Mouse (Mus musculus) bone marrow, adult 2 months (tissue): ENCODE results near the gene Klhl21. TPM values are rescaled to one million over a fixed set of nuclear protein-coding genes. Genes with fewer than 3 reads are reported as not detected.
A peak's percentile ranks its signal among the peaks of the same experiment; 100 is the strongest.

Experiments
- H3K27ac ChIP-seq: fragments of 200-500 bp; 2 replicates; pipeline ENCODE4 v1.5.1; 2012; ENCODE audit warnings: low read depth, mild to moderate bottlenecking, control low read depth, inconsistent platforms, low read length; ENCODE audit not compliant: control insufficient read depth, poor library complexity, insufficient read depth
- H3K4me1 ChIP-seq: fragments of 200-500 bp; 2 replicates; pipeline ENCODE4 v1.6.1; 2011; ENCODE audit warnings: low read length; ENCODE audit not compliant: control insufficient read depth, insufficient read depth
- H3K4me3 ChIP-seq: fragments of 200-500 bp; replicated peaks from 2 replicates; pipeline ENCODE3; 2011; ENCODE audit warnings: mild to moderate bottlenecking, low read depth, low read length, control low read depth; ENCODE audit not compliant: control insufficient read depth
- CTCF ChIP-seq: fragments of 200-500 bp; IDR thresholded peaks from 2 replicates; pipeline ENCODE4 v1.5.1; 2011; ENCODE audit warnings: low read length, control low read depth; ENCODE audit not compliant: control insufficient read depth, insufficient read depth
- POLR2A ChIP-seq: fragments of 200-500 bp; IDR thresholded peaks from 2 replicates; pipeline ENCODE4 v1.6.1; 2011; ENCODE audit warnings: low read depth, mild to moderate bottlenecking, control low read depth, low read length, borderline replicate concordance; ENCODE audit not compliant: control insufficient read depth
- WGBS: fragments of 180-500 bp; shearing (Covaris S2); methylation state at CpG from one replicate; pipeline ENCODE4 v1.1.7; 2018; 5-methylcytosine and 5-hydroxymethylcytosine counted together
- polyA plus RNA-seq: library from polyadenylated mRNA; stranded (reverse); fragments of >200 nt; gene quantifications from 2 replicates; pipeline ENCODE4 v1.2.4, GENCODE M21; 2011; ENCODE audit warnings: low replicate concordance; ENCODE audit not compliant: missing spikeins, insufficient read depth, insufficient read length

Klhl21 gene
- polyA plus RNA-seq, 1 experiment: 3.5 TPM

GRCm38 (mm10) chr4:152038225-152038984 lies 29.8 kb downstream of the Klhl21 start, which contains the start of gene Tas1r1:
Tas1r1 (minus strand) TSS chr4:152038568.
- peak within 1 kb of the TSS; percentile 86 for H3K4me3 ChIP-seq
- no peak for TF ChIP-seq POLR2A
- no peak for TF ChIP-seq CTCF
- WGBS: 19% methylated on average over 10 of the region's 10 CpGs
- peak within 1 kb of the TSS; percentile 49; the same call in 1 of the 2 replicates for H3K27ac ChIP-seq
- peaks cover 3% of the 10 kb centered on the region; the same call in 1 of the 2 replicates for H3K4me1 ChIP-seq

- under 1% methylated on average over 86 of the region's 86 CpGs for WGBS
- peak within 1 kb of the TSS; percentile 49; the same call in 1 of the 2 replicates for H3K27ac ChIP-seq
- H3K4me1 ChIP-seq: peaks cover 3% of the 10 kb centered on the region; the same call in 1 of the 2 replicates
- TF ChIP-seq CTCF (peak; percentile 92), POLR2A (peak; percentile 73; the same call in 1 of the 2 replicates)
- peak within 1 kb of the TSS; percentile 86 for H3K4me3 ChIP-seq
These were observed 30.6 kb downstream of the Klhl21 start, which contains the start of gene Nol9 for GRCm38 (mm10) chr4:152038985-152039830. Nol9 (plus strand) TSS chr4:152039321.

GRCm38 (mm10) chr4:152039831-152040310 lies 31.3 kb downstream of the Klhl21 start:
- Histone ChIP-seq H3K4me3 (peak overlapping the region; percentile 86), H3K27ac (no peak overlapping the region), H3K4me1 (peaks cover 3% of the 10 kb centered on the region; the same call in 1 of the 2 replicates)
- 3% methylated on average over 25 of the region's 25 CpGs for WGBS
- TF ChIP-seq CTCF (no peak), POLR2A (no peak)

- Histone ChIP-seq H3K27ac (no peak overlapping the region), H3K4me1 (peaks cover 3% of the 10 kb centered on the region; the same call in 1 of the 2 replicates), H3K4me3 (no peak overlapping the region)
- 92% methylated on average over 22 of the region's 22 CpGs for WGBS
- TF ChIP-seq POLR2A (no peak), CTCF (no peak; the same call in 1 of the 2 replicates)
These were observed 33.5 kb downstream of the Klhl21 start for GRCm38 (mm10) chr4:152041924-152042641.

- Histone ChIP-seq H3K4me1 (peaks cover 3% of the 10 kb centered on the region; the same call in 1 of the 2 replicates), H3K27ac (no peak overlapping the region), H3K4me3 (no peak overlapping the region)
- WGBS: 89% methylated on average over 3 of the region's 3 CpGs
- TF ChIP-seq POLR2A: no peak
- no peak for TF ChIP-seq CTCF
These were observed 34.6 kb downstream of the Klhl21 start for GRCm38 (mm10) chr4:152043171-152043570.

GRCm38 (mm10) chr4:152044609-152045008 lies 36.0 kb downstream of the Klhl21 start:
- TF ChIP-seq POLR2A (no peak), CTCF (no peak)
- Histone ChIP-seq H3K4me3 (no peak overlapping the region), H3K4me1 (0 out of 2 replicates have a peak, but pooled peaks cover 3% of the 10 kb centered on the region), H3K27ac (no peak overlapping the region)
- WGBS: 87% methylated on average over 6 of the region's 6 CpGs

GRCm38 (mm10) chr4:152062390-152063110 lies 53.9 kb downstream of the Klhl21 start:
- WGBS: 77% methylated on average over 9 of the region's 9 CpGs
- H3K4me1 ChIP-seq: no peaks in the 10 kb centered on the region
- no peak overlapping the region for H3K4me3 ChIP-seq
- TF ChIP-seq POLR2A (no peak), CTCF (no peak)
- no peak overlapping the region for H3K27ac ChIP-seq
